Comparison of ENCODE assay signal across 11 mouse cellular contexts in the genomic region with DNA sequence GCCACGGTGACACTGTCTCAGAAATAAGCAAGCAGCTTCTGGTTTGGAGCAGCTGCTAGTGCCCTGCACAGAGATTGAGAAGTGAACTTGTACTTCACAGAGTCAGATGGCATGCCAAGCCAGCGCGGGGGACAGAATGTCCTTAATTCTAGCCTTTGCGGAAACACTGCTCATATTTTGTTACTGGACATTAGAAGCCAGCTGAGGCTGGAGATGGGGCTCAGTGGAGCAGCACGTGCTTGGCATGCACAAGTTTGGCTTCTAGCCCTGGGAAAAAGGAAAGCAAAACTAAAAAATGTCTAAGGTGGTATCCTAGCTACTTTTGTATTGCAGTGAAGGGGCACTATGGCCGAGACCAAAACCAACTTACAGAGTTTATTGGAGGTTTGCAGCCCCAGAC. TPM values are rescaled to one million over a fixed set of nuclear protein-coding genes. Genes with fewer than 3 reads are reported as not detected.
DNase-seq lines count a peak whose midpoint lies in the region; ATAC-seq and TF ChIP-seq lines count a peak whose summit lies in the region.
"Had no signal": no experiment of that assay in that cellular context is flagged by ENCODE, and none has a peak within 500 bp of the region (broad histone marks: within the 10 kb centered on the region; RNA-seq: fewer than 3 reads in every experiment).

No protein-coding gene starts in this region.

- H3K4me1 ChIP-seq in forebrain, embryonic 13.5 days, result peaks cover 31% of the 10 kb centered on the region
- H3K4me1 ChIP-seq in forebrain, embryonic 10.5 days, result peaks cover 32% of the 10 kb centered on the region
- H3K4me1 ChIP-seq in megakaryocyte, embryonic 14.5 days, result peaks cover 96% of the 10 kb centered on the region
- H3K4me1 ChIP-seq in kidney, adult 2 months (ENCODE audit: control insufficient read depth, insufficient read depth, low read length), result peaks cover 8% of the 10 kb centered on the region
- H3K4me1 ChIP-seq in midbrain, postnatal 0 days (ENCODE audit: insufficient read depth, low read length), result no peaks in the 10 kb centered on the region
- H3K4me1 ChIP-seq in liver, embryonic 12.5 days, result peaks cover 29% of the 10 kb centered on the region

- H3K9me3 ChIP-seq in forebrain, embryonic 13.5 days (replicated peaks), result no peaks in the 10 kb centered on the region
- no peaks in the 10 kb centered on the region for H3K9me3 ChIP-seq in forebrain, embryonic 10.5 days
- H3K9me3 ChIP-seq in megakaryocyte, embryonic 14.5 days, result peaks cover 4% of the 10 kb centered on the region; the same call in 1 of the 2 replicates
- no peaks in the 10 kb centered on the region for H3K9me3 ChIP-seq in midbrain, postnatal 0 days (ENCODE audit: low read length)
- H3K9me3 ChIP-seq in liver, embryonic 12.5 days (replicated peaks), result no peaks in the 10 kb centered on the region
- H3K9me3 ChIP-seq: embryonic facial prominence, embryonic 15.5 days had no signal

- H3K4me3 ChIP-seq in forebrain, embryonic 13.5 days, result no peak overlapping the region
- H3K4me3 ChIP-seq in forebrain, embryonic 10.5 days, result no peak overlapping the region
- peak overlapping the region; percentile 54 for H3K4me3 ChIP-seq in megakaryocyte, embryonic 14.5 days (replicated peaks)
- no peak overlapping the region for H3K4me3 ChIP-seq in kidney, adult 2 months (ENCODE audit: insufficient read depth, low read depth, low read length)
- no peak overlapping the region for H3K4me3 ChIP-seq in midbrain, postnatal 0 days (ENCODE audit: low read depth, low read length)
- no peak overlapping the region for H3K4me3 ChIP-seq in liver, embryonic 12.5 days
- H3K4me3 ChIP-seq: embryonic facial prominence, embryonic 15.5 days had no signal

- H3K27ac ChIP-seq in forebrain, embryonic 13.5 days, result 0 out of 2 replicates have a peak overlapping the region, but pooled peaks have one; percentile 41
- no peak overlapping the region for H3K27ac ChIP-seq in forebrain, embryonic 10.5 days
- H3K27ac ChIP-seq in kidney, adult 2 months (ENCODE audit: insufficient read depth, low read depth, low read length), result peak overlapping the region; percentile 96
- peak overlapping the region; percentile 51; the same call in 1 of the 2 replicates for H3K27ac ChIP-seq in midbrain, postnatal 0 days (ENCODE audit: low read depth, low read length)
- H3K27ac ChIP-seq in liver, embryonic 12.5 days, result no peak overlapping the region
- H3K27ac ChIP-seq: embryonic facial prominence, embryonic 15.5 days had no signal

- 64% methylated on average over 6 of the region's 6 CpGs for WGBS in forebrain, embryonic 13.5 days
- 93% methylated on average over 6 of the region's 6 CpGs for WGBS in forebrain, embryonic 10.5 days
- WGBS in kidney, adult 2 months, result 32% methylated on average over 6 of the region's 6 CpGs
- 69% methylated on average over 6 of the region's 6 CpGs for WGBS in midbrain, postnatal 0 days
- WGBS in liver, embryonic 12.5 days (ENCODE audit: insufficient replicate concordance), result 79% methylated on average over 6 of the region's 6 CpGs

- TF ChIP-seq POLR2A in kidney, adult 2 months (IDR thresholded peaks at IDR 0.05; ENCODE audit: low read depth, low read length), result no peak

- H3K27me3 ChIP-seq in forebrain, embryonic 13.5 days, result peaks cover 55% of the 10 kb centered on the region
- peaks cover 82% of the 10 kb centered on the region for H3K27me3 ChIP-seq in forebrain, embryonic 10.5 days (ENCODE audit: poor library complexity, severe bottlenecking)
- no peaks in the 10 kb centered on the region for H3K27me3 ChIP-seq in megakaryocyte, embryonic 14.5 days (replicated peaks)
- H3K27me3 ChIP-seq in kidney, adult 2 months (replicated peaks; ENCODE audit: control insufficient read depth, insufficient read depth, low read length), result no peaks in the 10 kb centered on the region
- H3K27me3 ChIP-seq in midbrain, postnatal 0 days (ENCODE audit: insufficient read depth, low read length), result peaks cover 6% of the 10 kb centered on the region; the same call in 1 of the 2 replicates
- no peaks in the 10 kb centered on the region for H3K27me3 ChIP-seq in liver, embryonic 12.5 days (replicated peaks)
- H3K27me3 ChIP-seq: embryonic facial prominence, embryonic 15.5 days had no signal

- no peak for DNase-seq in forebrain, embryonic 10.5 days (ENCODE audit: extremely low spot score, low spot score)
- peak; percentile 66 for DNase-seq in kidney, adult 2 months
- peak; percentile 78 for DNase-seq in midbrain, postnatal 0 days (ENCODE audit: low spot score)
- DNase-seq in urinary bladder, postnatal 4 days (ENCODE audit: low spot score in 2 of 2), result no peak

- TF ChIP-seq CTCF in kidney, adult 2 months (conservative IDR thresholded peaks at IDR 0.05; ENCODE audit: insufficient read depth, insufficient read length, low read depth, low read length), result no peak
- TF ChIP-seq CTCF in midbrain, postnatal 0 days (IDR thresholded peaks at IDR 0.05), result no peak

- ATAC-seq in forebrain, embryonic 13.5 days, result no peak
- ATAC-seq in megakaryocyte, adult 5-6 weeks (ENCODE audit: poor library complexity, severe bottlenecking), result no peak
- peak; percentile 63; the same call in 1 of the 2 replicates for ATAC-seq in midbrain, postnatal 0 days (ENCODE audit: low FRiP score)
- no peak for ATAC-seq in liver, embryonic 12.5 days

- no peak overlapping the region for H3K4me2 ChIP-seq in forebrain, embryonic 13.5 days
- H3K4me2 ChIP-seq in midbrain, postnatal 0 days (ENCODE audit: low read depth, low read length, poor library complexity, severe bottlenecking), result no peak overlapping the region
- H3K4me2 ChIP-seq in liver, embryonic 12.5 days, result no peak overlapping the region
- H3K4me2 ChIP-seq: embryonic facial prominence, embryonic 15.5 days; heart, embryonic 11.5 days had no signal

- no peak overlapping the region for H3K9ac ChIP-seq in forebrain, embryonic 13.5 days
- no peak overlapping the region for H3K9ac ChIP-seq in midbrain, postnatal 0 days (replicated peaks; ENCODE audit: low read length, poor library complexity, severe bottlenecking)
- H3K9ac ChIP-seq in liver, embryonic 12.5 days, result no peak overlapping the region
- H3K9ac ChIP-seq: embryonic facial prominence, embryonic 15.5 days had no signal

- no peaks in the 10 kb centered on the region for H3K36me3 ChIP-seq in forebrain, embryonic 13.5 days (ENCODE audit: poor library complexity, severe bottlenecking)
- H3K36me3 ChIP-seq in forebrain, embryonic 10.5 days (replicated peaks), result no peaks in the 10 kb centered on the region
- H3K36me3 ChIP-seq in megakaryocyte, embryonic 14.5 days (replicated peaks; ENCODE audit: low read length), result peaks cover 23% of the 10 kb centered on the region
- H3K36me3 ChIP-seq in kidney, adult 2 months (ENCODE audit: control insufficient read depth, insufficient read depth, low read length), result no peaks in the 10 kb centered on the region
- H3K36me3 ChIP-seq in midbrain, postnatal 0 days (ENCODE audit: insufficient read depth, low read length), result no peaks in the 10 kb centered on the region
- H3K36me3 ChIP-seq in liver, embryonic 12.5 days, result no peaks in the 10 kb centered on the region
- H3K36me3 ChIP-seq: embryonic facial prominence, embryonic 15.5 days had no signal

RNA-seq across cellular contexts. Expression of a gene that starts 7.3 kb away (rescaled TPM):
- polyA plus RNA-seq in forebrain, embryonic 13.5 days (2015; fragmentation: Nextera tagmentation; extraction: Ambion mirVana), result 9.3 and 10.0 TPM in 2 replicates
- 5.8 TPM in 2 replicates for polyA plus RNA-seq in forebrain, embryonic 10.5 days (2016; fragmentation: Nextera tagmentation; extraction: Ambion mirVana)
- 38.7 and 73.9 TPM in 2 replicates for polyA plus RNA-seq in megakaryocyte, embryonic 14.5 days (2012; ENCODE audit: insufficient read depth, low replicate concordance)
- total RNA-seq in megakaryocyte, adult 5-6 weeks (2015), result 1.1 TPM in 2 replicates
- total RNA-seq in megakaryocyte, adult 5-6 weeks (2017), result 0.73 and 0.89 TPM in 2 replicates
- polyA plus RNA-seq in kidney, adult 2 months (2012; rRNA removed), result 13.8 and 14.6 TPM in 2 replicates
- total RNA-seq in midbrain, postnatal 0 days (2014; rRNA removed), result 40.0 and 51.9 TPM in 2 replicates
- polyA plus RNA-seq in midbrain, postnatal 0 days (2015; fragmentation: Nextera tagmentation; extraction: Ambion mirVana), result 20.7 and 20.9 TPM in 2 replicates
- polyA plus RNA-seq in liver, embryonic 12.5 days (2016; fragmentation: Nextera tagmentation; extraction: Ambion mirVana), result 20.0 and 23.5 TPM in 2 replicates

RNA-seq across cellular contexts. Expression of a gene that starts 14.0 kb away (rescaled TPM):
- 0.09 and 0.12 TPM in 2 replicates for polyA plus RNA-seq in forebrain, embryonic 13.5 days (2015; fragmentation: Nextera tagmentation; extraction: Ambion mirVana)
- polyA plus RNA-seq in forebrain, embryonic 10.5 days (2016; fragmentation: Nextera tagmentation; extraction: Ambion mirVana), result 0.06 TPM in 1 of 2 replicates, not detected in the other
- polyA plus RNA-seq in megakaryocyte, embryonic 14.5 days (2012; ENCODE audit: insufficient read depth, low replicate concordance), result not detected in 2 replicates
- total RNA-seq in megakaryocyte, adult 5-6 weeks (2015), result 0.11 and 0.38 TPM in 2 replicates
- total RNA-seq in megakaryocyte, adult 5-6 weeks (2017), result 0.28 and 0.59 TPM in 2 replicates
- 0.07 TPM in 1 of 2 replicates, not detected in the other for polyA plus RNA-seq in kidney, adult 2 months (2012; rRNA removed)
- 1.5 and 2.0 TPM in 2 replicates for total RNA-seq in midbrain, postnatal 0 days (2014; rRNA removed)
- polyA plus RNA-seq in midbrain, postnatal 0 days (2015; fragmentation: Nextera tagmentation; extraction: Ambion mirVana), result 1.3 TPM in 2 replicates
- polyA plus RNA-seq in liver, embryonic 12.5 days (2016; fragmentation: Nextera tagmentation; extraction: Ambion mirVana), result not detected in 2 replicates
- polyA plus RNA-seq: C2C12; embryonic facial prominence, embryonic 15.5 days; heart, embryonic 11.5 days had no signal

RNA-seq across cellular contexts. Expression of a gene that starts 40.0 kb away (rescaled TPM):
- polyA plus RNA-seq in forebrain, embryonic 13.5 days (2015; fragmentation: Nextera tagmentation; extraction: Ambion mirVana), result 0.42 and 0.52 TPM in 2 replicates
- polyA plus RNA-seq in forebrain, embryonic 10.5 days (2016; fragmentation: Nextera tagmentation; extraction: Ambion mirVana), result 0.11 and 0.19 TPM in 2 replicates
- 0.29 TPM in 1 of 2 replicates, not detected in the other for polyA plus RNA-seq in megakaryocyte, embryonic 14.5 days (2012; ENCODE audit: insufficient read depth, low replicate concordance)
- not detected in 2 replicates for total RNA-seq in megakaryocyte, adult 5-6 weeks (2015)
- total RNA-seq in megakaryocyte, adult 5-6 weeks (2017), result not detected in 2 replicates
- 0.53 and 1.3 TPM in 2 replicates for polyA plus RNA-seq in kidney, adult 2 months (2012; rRNA removed)
- 0.55 and 0.57 TPM in 2 replicates for total RNA-seq in midbrain, postnatal 0 days (2014; rRNA removed)
- 0.22 and 0.46 TPM in 2 replicates for polyA plus RNA-seq in midbrain, postnatal 0 days (2015; fragmentation: Nextera tagmentation; extraction: Ambion mirVana)
- 0.89 TPM in 2 replicates for polyA plus RNA-seq in liver, embryonic 12.5 days (2016; fragmentation: Nextera tagmentation; extraction: Ambion mirVana)

Comparison
In these comparisons a context has a peak if more than half of its experiments do, and no peak if none do; other contexts are left out.
1. H3K27ac ChIP-seq: peak in forebrain, embryonic 13.5 days (single experiment), kidney, adult 2 months (single experiment) and midbrain, postnatal 0 days (single experiment); none in forebrain, embryonic 10.5 days (single experiment) and liver, embryonic 12.5 days (single experiment).
2. DNase-seq: peak in kidney, adult 2 months (single experiment) and midbrain, postnatal 0 days (single experiment); none in forebrain, embryonic 10.5 days (single experiment) and urinary bladder, postnatal 4 days (0 of 2).